Mouse (Mus musculus): Measurements from ENCODE around the gene Trim43c. TPM values are rescaled to one million over a fixed set of nuclear protein-coding genes. Genes with fewer than 3 reads are reported as not detected.
A peak's percentile ranks its signal among the peaks of the same experiment; 100 is the strongest.
"Not testable (repeated sequence)": the region's sequence is repeated elsewhere in the genome, so short reads cannot be mapped to it uniquely, and the experiment has no call there.

The Trim43c gene
- total RNA-seq (2012; rRNA removed) = 0.36 TPM in 1 of 2 replicates, not detected in the other

GRCm38 (mm10) chr9:88838864-88839263, at the start of gene Trim43c:
Gene Trim43c (plus strand): TSS chr9:88839164.
- not testable (repeated sequence) for DNase-seq (ENCODE audit: low read depth, low spot score); H3K4me3 ChIP-seq (ENCODE audit: insufficient read depth in 1 of 2, low read depth in 1 of 2, low read length in 2 of 2, poor library complexity in 1 of 2, severe bottlenecking in 1 of 2); H3K36me3 ChIP-seq (ENCODE audit: control insufficient read depth, insufficient read depth, low read length, poor library complexity, severe bottlenecking); H3K27ac ChIP-seq (ENCODE audit: insufficient read depth, low read depth, low read length, poor library complexity, severe bottlenecking); H3K9me3 ChIP-seq (ENCODE audit: control insufficient read depth, insufficient read depth, low read depth, low read length); H3K9ac ChIP-seq (ENCODE audit: insufficient read depth, low read depth, low read length, poor library complexity, severe bottlenecking); H3K4me1 ChIP-seq (ENCODE audit: control insufficient read depth in 2 of 2, insufficient read depth in 2 of 2, low read length in 2 of 2, poor library complexity in 1 of 2)
- in situ Hi-C loops (cut with MboI; ENCODE audit: low sequenced_read_pairs in 2 of 2, unreplicated experiment in 2 of 2) = loop anchor here in 1 of 2 experiments (10.0 kb wide), 1 partner anchor 256 kb away; the partner anchor contains the start of gene Trim43b

- in situ Hi-C loops (cut with MboI; ENCODE audit: low sequenced_read_pairs in 2 of 2, unreplicated experiment in 2 of 2); H3K4me3 ChIP-seq (ENCODE audit: insufficient read depth in 1 of 2, low read depth in 1 of 2, low read length in 2 of 2, poor library complexity in 1 of 2, severe bottlenecking in 1 of 2); H3K27ac ChIP-seq (ENCODE audit: insufficient read depth, low read depth, low read length, poor library complexity, severe bottlenecking); H3K36me3 ChIP-seq (ENCODE audit: control insufficient read depth, insufficient read depth, low read length, poor library complexity, severe bottlenecking); H3K9me3 ChIP-seq (ENCODE audit: control insufficient read depth, insufficient read depth, low read depth, low read length); DNase-seq (ENCODE audit: low read depth, low spot score); H3K4me1 ChIP-seq (ENCODE audit: control insufficient read depth in 2 of 2, insufficient read depth in 2 of 2, low read length in 2 of 2, poor library complexity in 1 of 2); H3K9ac ChIP-seq (ENCODE audit: insufficient read depth, low read depth, low read length, poor library complexity, severe bottlenecking): not testable (repeated sequence)
These were observed 14.1 kb downstream of the Trim43c start for GRCm38 (mm10) chr9:88853072-88853471.

GRCm38 (mm10) chr9:88858566-88859492, 19.9 kb downstream of the Trim43c start:
- H3K4me1 ChIP-seq (ENCODE audit: control insufficient read depth in 2 of 2, insufficient read depth in 2 of 2, low read length in 2 of 2, poor library complexity in 1 of 2); H3K27ac ChIP-seq (ENCODE audit: insufficient read depth, low read depth, low read length, poor library complexity, severe bottlenecking); H3K36me3 ChIP-seq (ENCODE audit: control insufficient read depth, insufficient read depth, low read length, poor library complexity, severe bottlenecking); in situ Hi-C loops (cut with MboI; ENCODE audit: low sequenced_read_pairs in 2 of 2, unreplicated experiment in 2 of 2); H3K9me3 ChIP-seq (ENCODE audit: control insufficient read depth, insufficient read depth, low read depth, low read length): not testable (repeated sequence)
- peak; percentile 84 for DNase-seq (ENCODE audit: low read depth, low spot score)
- peak overlapping the region; percentile 58 to 78 for H3K4me3 ChIP-seq (ENCODE audit: insufficient read depth in 1 of 2, low read depth in 1 of 2, low read length in 2 of 2, poor library complexity in 1 of 2, severe bottlenecking in 1 of 2)
- H3K9ac ChIP-seq (ENCODE audit: insufficient read depth, low read depth, low read length, poor library complexity, severe bottlenecking) = peak overlapping the region; percentile 62
- 0 out of 2 replicates have a peak, but pooled peaks have one; percentile 10 for TF ChIP-seq HCFC1 (IDR thresholded peaks at IDR 0.05; ENCODE audit: borderline replicate concordance, insufficient read depth, low read length)

Other genes starting within 250 kb of the Trim43c start
- gene Mthfsl, start 118.9 kb upstream of the Trim43c start, total RNA-seq (2012; rRNA removed) = 5.5 and 7.4 TPM in 2 replicates
- gene Bcl2a1d, start 107.2 kb upstream of the Trim43c start, total RNA-seq (2012; rRNA removed) = 0.89 TPM in 1 of 2 replicates, not detected in the other
- 0.85 TPM in 1 of 2 replicates, not detected in the other for gene Bcl2a1a, start 117.7 kb downstream of the Trim43c start, total RNA-seq (2012; rRNA removed)

All from ES-E14 (cell line).